Mouse (Mus musculus): ENCODE data around the gene Clec16a.

- TF ChIP-seq CTCF (IDR thresholded peaks at IDR 0.05; ENCODE audit: low read depth) = 0 out of 2 replicates have a peak, but pooled peaks have one; percentile 11
- no peak for TF ChIP-seq EP300 (IDR thresholded peaks at IDR 0.05; ENCODE audit: low read depth)
Measured at GRCm38 (mm10) chr16:10540763-10541597, 4.2 kb upstream of the Clec16a start.

Measured in liver, embryonic 14.5 days (tissue).